Mouse (Mus musculus): ENCODE data around the gene Dad1.

- no peak for TF ChIP-seq ZC3H11A (IDR thresholded peaks at IDR 0.05; ENCODE audit: borderline replicate concordance, low read depth, low read length)
- TF ChIP-seq ZNF384 (IDR thresholded peaks at IDR 0.05; ENCODE audit: low read depth, low read length) = no peak
- no peak for TF ChIP-seq CHD2 (IDR thresholded peaks at IDR 0.05; ENCODE audit: low read depth, low read length)
These were observed 17.0 kb downstream of the Dad1 start for GRCm38 (mm10) chr14:54236881-54237280.

All from ES-E14 (cell line).